Mouse (Mus musculus) CH12F3 (cell line): ENCODE measurements around the gene Psmd7.
"Not testable (repeated sequence)": the region's sequence is repeated elsewhere in the genome, so short reads cannot be mapped to it uniquely, and the experiment has no call there.

ENCODE experiments used
- in situ Hi-C: fragments of 300-500 bp; cut with MboI; formaldehyde crosslinking; loops from 2 replicates; pipeline ENCODE4 v1.14.3; 2020; ENCODE audit warnings: low sequenced_read_pairs

The Psmd7 gene

GRCm38 (mm10) chr8:107587995-107588780, at the start of gene Psmd7:
TSS of gene Psmd7 (minus strand) at chr8:107588464.
- in situ Hi-C loops: no loop called here

GRCm38 (mm10) chr8:107633734-107634133, 45.5 kb upstream of the Psmd7 start:
- in situ Hi-C loops: no loop called here

GRCm38 (mm10) chr8:107629701-107630100, 41.4 kb upstream of the Psmd7 start:
- in situ Hi-C loops: no loop called here

- in situ Hi-C loops: no loop called here
Observed at GRCm38 (mm10) chr8:107628501-107629149, 40.4 kb upstream of the Psmd7 start.

- in situ Hi-C loops: no loop called here
Observed at GRCm38 (mm10) chr8:107627881-107628280, 39.6 kb upstream of the Psmd7 start.

- in situ Hi-C loops: not testable (repeated sequence)
Observed at GRCm38 (mm10) chr8:107624301-107624700, 36.0 kb upstream of the Psmd7 start.

- in situ Hi-C loops: no loop called here
Observed at GRCm38 (mm10) chr8:107621930-107622623, 33.8 kb upstream of the Psmd7 start.

- in situ Hi-C loops: no loop called here
Observed at GRCm38 (mm10) chr8:107621136-107621535, 32.9 kb upstream of the Psmd7 start.

GRCm38 (mm10) chr8:107618499-107618898, 30.2 kb upstream of the Psmd7 start:
- in situ Hi-C loops: no loop called here

- in situ Hi-C loops: no loop called here
Observed at GRCm38 (mm10) chr8:107613411-107613810, 25.1 kb upstream of the Psmd7 start.

GRCm38 (mm10) chr8:107610845-107611244, 22.6 kb upstream of the Psmd7 start:
- in situ Hi-C loops: no loop called here

GRCm38 (mm10) chr8:107608751-107609150, 20.5 kb upstream of the Psmd7 start:
- in situ Hi-C loops: no loop called here

GRCm38 (mm10) chr8:107603026-107603425, 14.8 kb upstream of the Psmd7 start:
- in situ Hi-C loops: no loop called here

- in situ Hi-C loops: no loop called here
Observed at GRCm38 (mm10) chr8:107599691-107600090, 11.4 kb upstream of the Psmd7 start.

GRCm38 (mm10) chr8:107597731-107598130, 9.5 kb upstream of the Psmd7 start:
- in situ Hi-C loops: no loop called here

GRCm38 (mm10) chr8:107594817-107595216, 6.6 kb upstream of the Psmd7 start:
- in situ Hi-C loops: no loop called here

GRCm38 (mm10) chr8:107593967-107594729, 5.9 kb upstream of the Psmd7 start:
- in situ Hi-C loops: no loop called here

- in situ Hi-C loops: no loop called here
Observed at GRCm38 (mm10) chr8:107587429-107587994, 752 bp downstream of the Psmd7 start.

- in situ Hi-C loops: no loop called here
Observed at GRCm38 (mm10) chr8:107582136-107582535, 6.1 kb downstream of the Psmd7 start.

GRCm38 (mm10) chr8:107581536-107581935, 6.7 kb downstream of the Psmd7 start:
- in situ Hi-C loops: no loop called here

GRCm38 (mm10) chr8:107580879-107581278, 7.4 kb downstream of the Psmd7 start:
- in situ Hi-C loops: no loop called here
